Mouse (Mus musculus) liver, adult 10 weeks (tissue): ENCODE measurements around the gene Ldlrad2. TPM values are rescaled to one million over a fixed set of nuclear protein-coding genes. Genes with fewer than 3 reads are reported as not detected.

Experiments
- polyA plus RNA-seq: library from polyadenylated mRNA; stranded (reverse); fragments of 350-450 nt; fragmentation: Illumina TruSeq; extraction: RNeasy Lipid Tissue Mini Kit (QIAGEN cat#74804); gene quantifications from one replicate; pipeline ENCODE4 v1.2.3, GENCODE M21; 2014; ENCODE audit warnings: low read depth, low replicate concordance

The Ldlrad2 gene
- polyA plus RNA-seq: not detected

GRCm38 (mm10) chr4:137574469-137574868 is at the start of gene Ldlrad2:
Ldlrad2 (minus strand) TSS chr4:137574569.

DNA sequence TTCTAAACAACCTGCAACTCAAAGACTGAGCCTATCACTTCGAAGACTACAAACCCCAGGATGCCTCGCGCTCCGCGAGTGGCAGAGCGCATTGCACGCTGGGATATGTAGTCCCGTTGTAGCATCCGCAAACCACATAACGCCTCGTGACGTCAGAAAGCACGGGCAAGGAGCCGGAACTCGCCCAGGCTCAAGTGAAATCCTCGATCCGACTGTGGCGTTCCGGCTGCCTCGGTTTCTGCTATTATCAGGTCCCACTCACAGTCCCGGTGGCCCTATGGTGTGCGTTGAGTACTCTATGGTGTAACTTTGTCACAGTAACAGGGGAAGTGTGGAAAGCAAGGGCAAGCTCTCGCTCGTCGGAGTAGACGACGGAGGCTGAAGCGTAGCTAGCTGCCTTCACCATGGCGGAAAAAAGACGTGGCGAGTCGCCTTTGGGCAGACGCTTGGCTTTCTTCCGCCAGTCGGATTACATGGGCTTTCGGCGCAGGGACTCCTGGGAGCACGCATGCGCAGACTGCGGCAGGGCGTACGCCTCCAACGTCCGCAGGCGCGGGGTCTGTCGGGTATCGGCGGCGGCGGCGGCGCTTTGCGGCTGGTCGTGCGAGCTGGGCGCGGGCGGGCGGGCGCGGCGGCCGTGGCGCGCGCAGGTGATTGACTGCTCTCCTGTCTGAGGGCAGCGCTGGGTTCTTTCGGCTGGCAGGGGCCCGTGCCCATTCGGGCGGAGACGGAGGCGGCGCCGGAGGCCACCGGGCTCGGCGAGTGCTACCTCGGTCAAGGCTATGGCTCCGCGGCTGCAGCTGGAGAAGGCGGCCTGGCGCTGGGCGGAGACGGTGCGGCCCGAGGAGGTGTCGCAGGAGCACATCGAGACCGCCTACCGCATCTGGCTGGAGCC is 19.5 kb upstream of the Ldlrad2 start, which contains the start of gene Usp48:
Gene Usp48 (plus strand): TSS at position 155 of the 895 bp plus-strand sequence.

Other genes with a start within 250 kb of the Ldlrad2 start
- 320 TPM for gene Cdc42, start 216.8 kb downstream of the Ldlrad2 start, polyA plus RNA-seq
- gene Cela3a, start 164.8 kb downstream of the Ldlrad2 start, polyA plus RNA-seq: not detected
- gene Cela3b, start 144.0 kb downstream of the Ldlrad2 start, polyA plus RNA-seq: not detected
- gene 1700013G24Rik, start 121.3 kb downstream of the Ldlrad2 start, polyA plus RNA-seq: not detected
- gene Hspg2, start 105.8 kb downstream of the Ldlrad2 start, polyA plus RNA-seq: 0.19 TPM
- 35.9 TPM for gene Usp48, start 19.2 kb upstream of the Ldlrad2 start, polyA plus RNA-seq
- gene Rap1gap, start 90.2 kb upstream of the Ldlrad2 start, polyA plus RNA-seq: not detected
- 2.7 TPM for gene Alpl, start 221.8 kb upstream of the Ldlrad2 start, polyA plus RNA-seq